Mouse (Mus musculus) heart, adult 2 months (tissue): ENCODE data around the gene Osbpl2.

Experiments used
- CTCF ChIP-seq: fragments of 200-600 bp; IDR thresholded peaks from 2 replicates; pipeline ENCODE4 v1.8.1; 2022; ENCODE audit warnings: antibody characterized with exemption, mild to moderate bottlenecking, moderate library complexity
- EP300 ChIP-seq: fragments of 200-500 bp; IDR thresholded peaks from 2 replicates; pipeline ENCODE4 v1.6.1; 2011; ENCODE audit warnings: low read depth, low read length, control low read depth; ENCODE audit not compliant: insufficient read depth
- POLR2A ChIP-seq: fragments of 200-500 bp; IDR thresholded peaks from 2 replicates; pipeline ENCODE4 v1.6.1; 2011; ENCODE audit warnings: mild to moderate bottlenecking, low read depth, low read length, control low read depth; ENCODE audit not compliant: insufficient read depth

- TF ChIP-seq POLR2A: no peak
- TF ChIP-seq CTCF: no peak
- TF ChIP-seq EP300: no peak
Observed at GRCm38 (mm10) chr2:180126195-180126594, 7.1 kb downstream of the Osbpl2 start.
